Mouse (Mus musculus) hindbrain, postnatal 0 days (tissue): Measurements from ENCODE around the gene Gcnt7. TPM values are rescaled to one million over a fixed set of nuclear protein-coding genes. Genes with fewer than 3 reads are reported as not detected.

Source experiments
- ATAC-seq: fragments of 200-750 bp; cut with Nextera tagmentation; 2 replicates; pipeline ENCODE4 v1.8.0; 2017; ENCODE audit warnings: mild to moderate bottlenecking, moderate TSS enrichment, moderate library complexity
- DNase-seq: peaks from one replicate; pipeline ENCODE4 v3.0.0-alpha.2; 2015; ENCODE audit warnings: low spot score
- H3K27ac ChIP-seq: fragments of 300-500 bp; sonication (generic); 2 replicates; pipeline ENCODE4 v1.5.1; 2014; ENCODE audit warnings: mild to moderate bottlenecking
- H3K27me3 ChIP-seq: fragments of 300-500 bp; sonication (generic); 2 replicates; pipeline ENCODE4 v1.6.1; 2014; ENCODE audit warnings: low read length, mixed read lengths; ENCODE audit not compliant: insufficient read depth
- H3K36me3 ChIP-seq: fragments of 300-500 bp; sonication (generic); 2 replicates; pipeline ENCODE4 v1.6.1; 2014; ENCODE audit warnings: low read length, mixed read lengths; ENCODE audit not compliant: insufficient read depth
- H3K4me1 ChIP-seq: fragments of 300-500 bp; sonication (generic); 2 replicates; pipeline ENCODE4 v1.6.1; 2014; ENCODE audit warnings: antibody characterized with exemption, low read length, mixed read lengths; ENCODE audit not compliant: insufficient read depth
- H3K4me2 ChIP-seq: fragments of 300-500 bp; sonication (generic); 2 replicates; pipeline ENCODE4 v1.6.1; 2014; ENCODE audit warnings: low read depth, mild to moderate bottlenecking, low read length, moderate library complexity, mixed read lengths
- H3K4me3 ChIP-seq: fragments of 300-500 bp; sonication (generic); 2 replicates; pipeline ENCODE4 v1.5.1; 2014; ENCODE audit warnings: low read length
- H3K9ac ChIP-seq: fragments of 300-500 bp; sonication (generic); replicated peaks from 2 replicates; pipeline ENCODE4 v1.6.1; 2014; ENCODE audit warnings: mild to moderate bottlenecking, low read length, moderate library complexity, mixed read lengths
- H3K9me3 ChIP-seq: fragments of 300-500 bp; sonication (generic); 2 replicates; pipeline ENCODE4 v1.6.1; 2016; ENCODE audit warnings: low read length, mixed read lengths
- CTCF ChIP-seq: IDR thresholded peaks from 2 replicates; pipeline ENCODE4 v1.5.1; 2016; ENCODE audit warnings: antibody characterized with exemption, control low read depth, low read depth
- WGBS: fragments of 180-500 bp; shearing (Covaris S2); extraction: QIAGEN DNeasy Blood & Tissue Kit; methylation state at CpG from one replicate; pipeline ENCODE4 v1.1.7; 2014; 5-methylcytosine and 5-hydroxymethylcytosine counted together
- polyA plus RNA-seq: library from polyadenylated mRNA; unstranded; fragments of >200 nt; fragmentation: Nextera tagmentation; extraction: Ambion mirVana; gene quantifications from 2 replicates; pipeline ENCODE4 v1.2.1, GENCODE M21; 2015
- total RNA-seq: library from RNA; depleted of rRNA; stranded (reverse); fragments of >200 nt; gene quantifications from 2 replicates; pipeline ENCODE4 v1.2.3, GENCODE M21; 2014

Gene Gcnt7
- total and polyA plus RNA-seq, 2 experiments from 2014 or later, result 1.0 TPM; not detected in 1

- 88% methylated on average over 6 of the region's 6 CpGs for whole genome bisulfite sequencing
- Histone ChIP-seq H3K27me3 (no peaks in the 10 kb centered on the region), H3K27ac (no peak overlapping the region), H3K36me3 (peaks cover 60% of the 10 kb centered on the region), H3K4me1 (no peaks in the 10 kb centered on the region), H3K4me2 (no peak overlapping the region), H3K9me3 (no peaks in the 10 kb centered on the region), H3K9ac (no peak overlapping the region), H3K4me3 (no peak overlapping the region)
- TF ChIP-seq CTCF, result peak; percentile 66
- DNase-seq (peak; percentile 28), ATAC-seq (no peak)
Measured at GRCm38 (mm10) chr2:172447317-172447716, 11.1 kb downstream of the Gcnt7 start.

DNA sequence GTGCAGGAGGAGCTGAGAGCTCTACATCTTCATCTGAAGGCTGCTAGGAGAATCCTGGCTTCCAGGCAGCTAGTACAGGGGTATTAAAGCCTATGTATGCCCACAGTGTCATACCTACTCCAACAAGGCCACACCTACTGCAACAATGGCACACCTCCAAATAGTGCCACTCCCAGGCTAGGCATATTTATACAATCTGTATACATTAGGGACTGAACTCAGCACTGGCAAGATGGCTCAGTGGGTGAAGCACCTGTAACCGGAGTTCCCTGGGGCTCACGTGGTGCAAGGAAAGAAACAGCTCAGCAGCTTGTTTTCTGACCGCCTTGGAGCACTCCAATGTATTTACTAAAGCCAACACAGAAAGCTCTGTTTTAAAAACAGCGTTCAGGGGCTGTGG, 12.8 kb downstream of the Gcnt7 start:
- no peak overlapping the region for H3K9ac ChIP-seq
- ATAC-seq, result no peak
- no peaks in the 10 kb centered on the region for H3K27me3 ChIP-seq
- H3K4me3 ChIP-seq, result no peak overlapping the region
- TF ChIP-seq CTCF, result no peak
- no peaks in the 10 kb centered on the region for H3K9me3 ChIP-seq
- no peak overlapping the region for H3K27ac ChIP-seq
- peaks cover 6% of the 10 kb centered on the region; the same call in 1 of the 2 replicates for H3K4me1 ChIP-seq
- H3K36me3 ChIP-seq, result peaks cover 51% of the 10 kb centered on the region
- DNase-seq, result no peak
- WGBS, result 92% methylated on average over 4 of the region's 4 CpGs
- H3K4me2 ChIP-seq, result no peak overlapping the region

DNA sequence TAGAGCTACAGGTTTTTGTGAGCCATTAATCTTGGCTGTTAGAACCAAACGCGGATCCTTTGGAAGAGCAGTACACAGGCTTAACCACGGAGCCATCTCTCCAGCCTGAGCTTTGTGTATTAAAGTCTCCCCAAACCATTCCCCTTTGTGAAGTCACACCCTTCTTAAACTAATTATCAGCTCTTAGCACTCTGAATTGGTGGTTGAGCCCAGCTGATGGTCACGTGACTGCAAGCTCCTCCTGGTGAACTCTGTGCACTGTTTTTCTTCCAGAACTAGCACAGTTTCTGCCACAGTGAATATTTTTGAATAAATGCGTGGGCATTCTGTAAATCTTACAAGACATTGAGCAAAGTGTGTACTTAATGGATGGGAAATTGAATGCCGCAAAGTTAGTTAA, 17.2 kb downstream of the Gcnt7 start:
- H3K9ac ChIP-seq, result peak overlapping the region; percentile 64
- 32% methylated on average over 6 of the region's 6 CpGs for WGBS
- TF ChIP-seq CTCF, result no peak

GRCm38 (mm10) chr2:172440640-172441005, 17.8 kb downstream of the Gcnt7 start:
- DNase-seq, result no peak
- ATAC-seq, result peak; percentile 76
- peak overlapping the region; percentile 64 for H3K9ac ChIP-seq
- under 1% methylated on average over 21 of the region's 21 CpGs for WGBS
- peaks cover 8% of the 10 kb centered on the region; the same call in 1 of the 2 replicates for H3K36me3 ChIP-seq
- TF ChIP-seq CTCF, result no peak
- H3K4me2 ChIP-seq, result peak overlapping the region; percentile 81
- peak overlapping the region; percentile 66 for H3K4me3 ChIP-seq
- peak overlapping the region; percentile 60; the same call in 1 of the 2 replicates for H3K27ac ChIP-seq
- no peaks in the 10 kb centered on the region for H3K27me3 ChIP-seq
- no peaks in the 10 kb centered on the region for H3K9me3 ChIP-seq
- H3K4me1 ChIP-seq, result peaks cover 10% of the 10 kb centered on the region

More for the DNA sequence above, 17.2 kb downstream of the Gcnt7 start:
- H3K9me3 ChIP-seq, result no peaks in the 10 kb centered on the region
- peak overlapping the region; percentile 81 for H3K4me2 ChIP-seq
- peaks cover 10% of the 10 kb centered on the region for H3K4me1 ChIP-seq
- ATAC-seq (no peak), DNase-seq (no peak)
- no peak overlapping the region for H3K27ac ChIP-seq
- no peaks in the 10 kb centered on the region for H3K27me3 ChIP-seq
- peaks cover 13% of the 10 kb centered on the region; the same call in 1 of the 2 replicates for H3K36me3 ChIP-seq
- peak overlapping the region; percentile 66 for H3K4me3 ChIP-seq

GRCm38 (mm10) chr2:172439843-172440639, 18.4 kb downstream of the Gcnt7 start, which contains the start of gene Rtf2:
Gene Rtf2, plus strand, starts transcription at chr2:172440556.
- Histone ChIP-seq H3K4me1 (peaks cover 10% of the 10 kb centered on the region), H3K9me3 (no peaks in the 10 kb centered on the region), H3K9ac (peak within 1 kb of the TSS; percentile 64), H3K4me2 (peak within 1 kb of the TSS; percentile 81), H3K27me3 (no peaks in the 10 kb centered on the region), H3K27ac (peak within 1 kb of the TSS; percentile 82), H3K4me3 (peak within 1 kb of the TSS; percentile 66), H3K36me3 (0 out of 2 replicates have a peak, but pooled peaks cover 4% of the 10 kb centered on the region)
- peak; percentile 97 for ATAC-seq
- no peak for TF ChIP-seq CTCF
- 2% methylated on average over 35 of the region's 35 CpGs for WGBS
- peak; percentile 99 for DNase-seq

- TF ChIP-seq CTCF, result no peak
- H3K9me3 ChIP-seq, result no peaks in the 10 kb centered on the region
- no peak overlapping the region for H3K27ac ChIP-seq
- 71% methylated on average over 16 of the region's 16 CpGs for WGBS
- ATAC-seq, result no peak
- no peak overlapping the region for H3K9ac ChIP-seq
- H3K4me3 ChIP-seq, result no peak overlapping the region
- H3K4me2 ChIP-seq, result no peak overlapping the region
- H3K27me3 ChIP-seq, result no peaks in the 10 kb centered on the region
- H3K36me3 ChIP-seq, result no peaks in the 10 kb centered on the region
- DNase-seq, result no peak
- peaks cover 10% of the 10 kb centered on the region for H3K4me1 ChIP-seq
Measured at GRCm38 (mm10) chr2:172437371-172437952, 20.9 kb downstream of the Gcnt7 start.
